Mouse (Mus musculus) gastrocnemius, postnatal 36 days (tissue): ENCODE data around the gene Ass1. TPM values are rescaled to one million over a fixed set of nuclear protein-coding genes. Genes with fewer than 3 reads are reported as not detected.

Source experiments
- DNase-seq, 2 experiments: peaks; one replicate each; pipeline ENCODE4 v3.0.0; 2022
- intact Hi-C: fragments of 180-260 bp; cut with DNase I; formaldehyde crosslinking; loops from one replicate; pipeline ENCODE4 v1.15.1; 2025
- total RNA-seq, 2 experiments: library from RNA; stranded (reverse); gene quantifications; 2 replicates each; pipeline ENCODE4 v1.2.3; 2021

Ass1 gene
- total RNA-seq, 2 experiments from 2014 or later = 1.9 to 2.1 TPM

GRCm38 (mm10) chr2:31455418-31455817 is 14.6 kb upstream of the Ass1 start:
- intact Hi-C loops = loop anchor here (2.0 kb wide), 1 partner anchor 21 kb away; no protein-coding TSS in a partner anchor
- no peak for DNase-seq

- no peak for DNase-seq
- intact Hi-C loops = no loop called here
Observed at GRCm38 (mm10) chr2:31458460-31458859, 11.5 kb upstream of the Ass1 start.

GRCm38 (mm10) chr2:31458989-31459936 is 10.7 kb upstream of the Ass1 start:
- intact Hi-C loops = no loop called here
- DNase-seq = no peak

- DNase-seq = no peak
- intact Hi-C loops = no loop called here
Observed at GRCm38 (mm10) chr2:31460025-31460571, 9.9 kb upstream of the Ass1 start.

- intact Hi-C loops = no loop called here
- DNase-seq = no peak
Observed at GRCm38 (mm10) chr2:31460920-31461319, 9.1 kb upstream of the Ass1 start.

- intact Hi-C loops = no loop called here
Observed at GRCm38 (mm10) chr2:31462051-31462450, 8.0 kb upstream of the Ass1 start.

GRCm38 (mm10) chr2:31463253-31463652 is 6.8 kb upstream of the Ass1 start:
- no peak for DNase-seq
- intact Hi-C loops = no loop called here

More at GRCm38 (mm10) chr2:31462051-31462450, 8.0 kb upstream of the Ass1 start:
- no peak for DNase-seq

- DNase-seq = no peak
- intact Hi-C loops = no loop called here
Observed at GRCm38 (mm10) chr2:31463696-31464528, 6.1 kb upstream of the Ass1 start.

- intact Hi-C loops = no loop called here
- no peak for DNase-seq
Observed at GRCm38 (mm10) chr2:31464529-31464910, 5.5 kb upstream of the Ass1 start.

GRCm38 (mm10) chr2:31467457-31467856 is 2.5 kb upstream of the Ass1 start:
- intact Hi-C loops = no loop called here
- DNase-seq = no peak

GRCm38 (mm10) chr2:31468857-31469256 is 1.1 kb upstream of the Ass1 start:
- no peak for DNase-seq
- intact Hi-C loops = no loop called here

GRCm38 (mm10) chr2:31469480-31469879 is 527 bp upstream of the Ass1 start:
- intact Hi-C loops = no loop called here
- DNase-seq = no peak

- intact Hi-C loops = no loop called here
- no peak for DNase-seq
Observed at GRCm38 (mm10) chr2:31470683-31471385, 827 bp downstream of the Ass1 start.

GRCm38 (mm10) chr2:31471611-31472010 is 1.6 kb downstream of the Ass1 start:
- intact Hi-C loops = loop anchor here (1.0 kb wide), 1 partner anchor 36 kb away; no protein-coding TSS in a partner anchor
- DNase-seq = no peak

- intact Hi-C loops = loop anchor here (1.0 kb wide), 1 partner anchor 37 kb away; no protein-coding TSS in a partner anchor
- no peak for DNase-seq
Observed at GRCm38 (mm10) chr2:31472406-31473065, 2.5 kb downstream of the Ass1 start.

GRCm38 (mm10) chr2:31473941-31474340 is 3.9 kb downstream of the Ass1 start:
- intact Hi-C loops = no loop called here

GRCm38 (mm10) chr2:31474686-31475085 is 4.7 kb downstream of the Ass1 start:
- intact Hi-C loops = no loop called here
- DNase-seq = no peak

More at GRCm38 (mm10) chr2:31473941-31474340, 3.9 kb downstream of the Ass1 start:
- DNase-seq = no peak

GRCm38 (mm10) chr2:31476107-31476820 is 6.3 kb downstream of the Ass1 start:
- intact Hi-C loops = no loop called here
- DNase-seq = no peak
